Mouse (Mus musculus): Measurements from ENCODE around the gene Tmed6.
"Not testable (repeated sequence)": the region's sequence is repeated elsewhere in the genome, so short reads cannot be mapped to it uniquely, and the experiment has no call there.

The Tmed6 gene

DNA sequence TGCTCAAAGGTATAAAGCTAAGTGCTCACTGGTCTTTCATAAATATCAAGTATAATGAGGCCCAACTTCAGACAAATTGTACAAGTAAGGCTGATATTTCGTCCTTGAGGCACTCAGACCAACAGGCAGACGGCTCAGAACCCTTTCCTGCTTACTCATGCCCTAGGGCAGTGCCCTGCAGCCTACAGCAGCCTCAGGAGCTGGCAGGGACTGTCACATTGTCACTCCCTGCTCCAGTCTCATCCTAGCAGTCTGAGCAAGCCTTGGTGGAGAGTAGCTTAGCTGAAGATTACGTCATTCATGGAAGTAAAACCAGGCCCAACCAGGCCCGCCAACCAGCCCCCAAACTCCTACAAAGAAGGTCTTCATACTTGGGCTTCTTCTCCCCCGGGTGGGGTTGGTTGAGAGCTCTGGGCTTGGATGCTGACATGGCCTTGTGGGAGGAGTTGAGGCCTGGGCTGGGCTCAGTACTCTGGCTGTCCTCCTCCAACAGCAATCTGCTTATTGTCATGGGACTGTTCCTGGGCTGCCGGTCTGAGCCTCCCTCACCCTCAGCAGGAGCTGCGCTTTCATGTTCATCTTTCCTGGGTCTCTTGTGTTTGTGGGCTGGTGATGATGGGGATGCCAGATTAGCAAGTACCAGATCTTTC, 10.9 kb upstream of the Tmed6 start:
- no peak for DNase-seq (ENCODE audit: extremely low read depth, insufficient read length, low spot score)

DNA sequence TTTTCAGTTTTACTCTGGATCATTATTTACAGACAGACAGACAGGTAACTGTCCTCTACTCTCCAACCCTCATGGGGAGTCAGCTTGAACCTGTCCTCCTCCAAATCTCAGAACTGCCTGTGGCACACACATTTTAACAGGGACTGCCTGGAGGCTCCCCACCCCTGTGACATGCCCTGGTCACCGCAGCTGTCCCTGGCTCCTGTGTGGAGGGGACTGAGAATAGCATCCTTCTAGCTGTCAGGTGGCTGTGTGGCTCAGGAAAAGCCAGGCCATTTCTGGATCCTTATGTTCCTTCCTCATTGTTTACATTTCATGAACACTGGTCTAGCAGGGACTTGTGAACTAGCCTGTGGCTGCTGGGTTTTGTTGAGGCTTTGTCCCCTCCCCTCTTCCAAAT, 8.7 kb upstream of the Tmed6 start:
- DNase-seq (ENCODE audit: extremely low read depth, insufficient read length, low spot score) = no peak

DNA sequence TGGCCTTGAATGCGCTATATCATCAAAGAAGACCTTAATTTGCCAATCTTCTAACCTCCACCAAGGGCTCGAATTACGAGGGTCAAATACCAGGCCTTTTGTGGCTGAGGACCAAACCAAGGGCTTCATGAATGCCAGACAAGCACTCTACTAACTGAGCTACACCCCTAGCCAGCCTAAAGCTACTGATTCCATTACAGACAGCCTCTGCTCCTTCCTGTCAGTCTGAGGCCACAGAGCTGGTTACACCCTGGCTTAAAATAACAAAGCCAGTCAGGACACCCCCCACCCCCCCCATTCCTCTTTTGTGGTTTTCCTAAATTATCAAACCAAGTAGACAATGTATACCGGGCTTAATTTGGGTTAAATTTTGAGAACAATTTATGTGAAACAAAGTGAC, 8.3 kb upstream of the Tmed6 start:
- DNase-seq (ENCODE audit: extremely low read depth, insufficient read length, low spot score) = no peak

DNA sequence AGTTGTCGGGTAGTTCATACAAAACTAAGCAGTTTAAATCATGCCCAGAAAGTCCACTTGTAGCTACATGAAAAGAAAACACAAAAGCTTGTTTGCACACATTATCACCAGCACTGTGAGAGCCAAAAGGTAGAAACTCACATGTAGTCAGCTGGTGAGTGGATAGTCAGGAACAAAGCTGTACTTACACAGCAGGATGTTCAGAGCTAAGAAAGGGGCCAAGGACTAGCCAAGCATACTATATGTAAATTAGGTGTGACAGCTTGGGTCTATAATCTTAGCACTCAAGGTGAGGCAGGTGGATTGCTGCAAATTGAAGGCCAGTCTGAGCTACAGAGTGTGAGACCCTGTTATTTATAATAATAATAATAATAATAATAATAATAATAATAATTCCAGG, 2.8 kb downstream of the Tmed6 start:
- no peak for DNase-seq (ENCODE audit: extremely low read depth, insufficient read length, low spot score)

DNA sequence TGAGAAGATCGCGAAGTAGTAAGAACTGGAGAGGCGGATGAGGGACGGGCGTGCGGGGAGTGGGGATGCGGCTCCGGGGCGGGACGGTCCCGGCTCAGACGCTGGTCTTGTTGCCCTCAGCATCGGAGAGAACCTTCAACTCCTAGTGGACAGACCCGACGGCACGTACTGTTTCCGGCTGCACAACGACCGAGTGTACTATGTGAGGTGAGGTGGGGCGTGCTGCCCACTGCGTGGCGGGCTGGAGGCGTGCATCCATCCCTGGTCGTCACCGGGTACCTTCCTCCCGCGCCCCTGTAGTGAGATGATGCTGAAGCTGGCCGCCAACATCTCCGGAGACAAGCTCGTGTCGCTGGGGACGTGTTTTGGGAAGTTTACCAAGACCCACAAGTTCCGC, 8.5 kb downstream of the Tmed6 start:
- DNase-seq (ENCODE audit: extremely low read depth, insufficient read length, low spot score) = no peak

DNA sequence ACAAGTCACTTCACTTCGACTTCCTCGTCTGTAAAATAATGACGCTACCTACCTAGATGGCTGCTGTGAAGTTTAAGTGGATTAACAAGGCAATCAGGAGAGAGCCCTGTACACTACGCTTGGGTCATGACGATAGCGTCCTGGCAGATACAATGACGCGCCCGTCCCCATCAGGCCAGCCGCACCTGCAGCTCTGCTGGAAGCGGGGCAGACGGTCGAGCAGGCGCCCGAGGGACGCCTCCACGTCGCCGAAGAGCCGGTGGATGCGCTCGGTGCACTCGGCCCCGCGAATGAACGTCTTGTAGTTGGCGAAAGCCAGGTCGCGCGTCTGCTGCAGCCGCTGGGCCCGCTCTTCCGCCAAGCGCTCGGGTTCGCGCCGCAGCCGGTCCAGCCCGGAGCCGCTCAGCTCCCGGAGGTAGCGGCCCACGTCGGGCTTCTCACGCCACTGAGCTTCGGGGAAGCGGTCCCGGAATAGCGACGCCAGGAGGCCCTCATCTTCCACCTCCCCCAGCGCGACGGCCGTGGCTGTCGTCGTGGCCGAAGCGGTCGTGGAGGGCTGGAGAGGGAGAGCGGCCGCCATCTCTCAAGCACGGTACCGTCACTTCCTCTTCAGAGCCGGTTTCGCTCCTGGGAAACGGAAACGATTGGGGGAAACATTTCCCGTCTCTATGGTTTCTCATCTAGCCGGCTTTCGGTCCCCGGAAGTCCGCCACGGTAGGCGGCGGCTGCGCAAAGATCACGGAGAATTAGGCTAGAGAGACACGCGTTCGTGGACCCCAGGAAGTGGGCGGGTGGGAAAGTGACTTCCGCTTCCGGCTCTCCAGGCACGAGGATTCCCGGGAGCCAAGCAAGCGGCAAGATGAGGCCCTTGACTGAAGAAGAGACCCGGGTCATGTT, 9.1 kb downstream of the Tmed6 start, which contains the start of the genes Cog8 and Nip7:
Gene Cog8 (minus strand): TSS at position 614 of the 897 bp plus-strand sequence.
Gene Nip7 (plus strand): TSS at position 802 of the 897 bp plus-strand sequence.
- DNase-seq (ENCODE audit: extremely low read depth, insufficient read length, low spot score) = peak; percentile 96

DNA sequence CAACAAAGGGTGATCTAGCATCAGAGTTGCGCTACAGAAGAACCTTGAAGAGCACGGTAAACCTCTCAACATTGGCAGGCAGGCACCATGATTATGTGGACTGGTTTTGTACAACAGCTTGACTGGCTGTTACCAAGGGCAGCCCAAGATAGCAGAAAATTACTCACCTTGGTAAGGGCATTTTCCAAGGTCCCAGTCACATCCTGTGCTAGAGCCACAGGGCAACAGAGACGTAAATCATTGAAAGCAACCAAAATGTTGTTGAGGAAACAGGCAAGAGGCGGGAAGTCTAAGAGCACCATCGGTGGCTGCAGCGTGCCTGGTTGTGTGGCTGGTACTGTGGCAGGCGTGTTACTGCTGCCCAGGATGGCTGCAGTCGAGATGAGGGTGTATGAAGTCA, 13.4 kb downstream of the Tmed6 start:
- no peak for DNase-seq (ENCODE audit: extremely low read depth, insufficient read length, low spot score)

DNA sequence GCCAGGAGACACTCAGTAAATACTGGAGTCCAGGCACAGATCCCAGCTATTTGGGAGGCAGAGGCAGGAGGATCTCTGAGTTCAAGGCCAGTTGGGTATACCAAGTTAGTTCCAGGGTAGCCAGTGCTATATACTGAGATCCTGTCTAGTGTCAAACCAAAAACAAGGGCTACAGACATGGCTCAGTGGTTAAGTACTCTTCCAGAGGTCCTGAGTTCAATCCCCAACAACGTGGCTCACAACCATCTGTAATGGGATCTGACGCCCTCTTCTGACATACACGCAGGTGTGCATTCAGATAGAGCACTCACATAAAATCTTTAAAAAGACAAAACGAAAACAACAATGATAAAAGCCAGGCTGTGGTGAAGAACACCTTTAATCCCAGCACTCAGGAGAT, 16.0 kb downstream of the Tmed6 start:
- DNase-seq (ENCODE audit: extremely low read depth, insufficient read length, low spot score) = no peak

DNA sequence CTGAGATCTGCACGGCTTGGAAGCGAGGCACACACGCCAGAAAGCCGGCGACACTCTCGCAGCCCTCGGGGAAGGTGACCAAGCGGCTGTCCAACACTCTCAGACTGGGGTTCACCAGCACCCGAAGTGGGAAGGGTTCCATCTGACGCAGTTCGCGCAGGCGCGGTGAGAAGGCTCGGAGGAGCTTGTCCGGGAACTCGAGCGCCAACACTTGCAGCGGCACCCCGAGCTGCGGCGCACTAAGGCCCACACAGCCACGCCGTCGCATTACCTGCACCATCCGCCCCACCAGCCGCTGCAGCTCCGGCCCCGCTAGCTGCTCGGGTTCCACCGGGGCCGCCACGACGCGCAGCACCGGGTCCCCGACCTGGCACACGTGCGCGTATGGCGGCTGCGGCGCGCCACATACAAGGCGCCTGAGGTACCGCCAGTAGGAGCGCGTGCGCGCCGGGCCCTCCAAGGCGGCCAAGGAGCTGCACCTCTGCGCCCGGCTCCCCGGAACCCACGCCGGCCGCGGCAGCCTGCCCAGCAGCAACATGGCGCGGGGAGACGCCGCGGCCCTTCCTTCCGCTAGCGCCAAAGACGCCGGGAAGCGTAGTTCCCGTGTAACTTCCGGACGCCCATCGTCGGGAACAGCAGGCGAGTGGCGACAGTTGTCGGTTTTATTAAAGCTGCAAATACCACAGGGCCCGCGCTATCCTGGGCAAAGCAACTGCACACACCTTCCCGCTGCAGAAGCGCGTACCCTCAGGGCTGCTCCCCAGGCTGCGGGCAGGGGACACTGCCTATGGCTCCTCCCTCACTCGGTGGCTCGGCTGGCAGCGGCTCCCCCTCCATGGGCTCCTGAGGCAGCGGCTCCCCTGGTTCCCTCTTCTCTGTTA, 17.1 kb downstream of the Tmed6 start, which contains the start of gene Pdf:
Gene Pdf (minus strand): TSS at position 554 of the 881 bp plus-strand sequence.
- peak; percentile 31 for DNase-seq (ENCODE audit: extremely low read depth, insufficient read length, low spot score)

DNA sequence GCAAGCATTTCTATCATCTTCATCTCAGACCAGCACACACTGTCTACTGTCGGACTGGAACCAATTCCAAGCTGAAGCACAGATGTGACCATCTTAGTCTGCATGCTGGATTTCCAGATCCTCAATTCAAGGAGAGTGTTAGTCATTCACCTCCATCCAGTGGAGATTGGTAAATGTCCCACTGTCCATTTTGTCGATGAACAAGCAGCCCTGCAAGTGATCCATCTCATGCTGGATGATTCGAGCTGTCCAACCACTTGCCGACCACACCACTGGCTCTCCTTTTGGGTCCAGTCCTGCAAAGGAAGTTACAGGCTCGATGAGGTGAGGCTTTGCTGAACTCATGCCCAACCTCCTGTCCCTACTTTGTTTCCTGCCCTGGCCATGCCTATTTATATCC, 18.5 kb downstream of the Tmed6 start:
- no peak for DNase-seq (ENCODE audit: extremely low read depth, insufficient read length, low spot score)

DNA sequence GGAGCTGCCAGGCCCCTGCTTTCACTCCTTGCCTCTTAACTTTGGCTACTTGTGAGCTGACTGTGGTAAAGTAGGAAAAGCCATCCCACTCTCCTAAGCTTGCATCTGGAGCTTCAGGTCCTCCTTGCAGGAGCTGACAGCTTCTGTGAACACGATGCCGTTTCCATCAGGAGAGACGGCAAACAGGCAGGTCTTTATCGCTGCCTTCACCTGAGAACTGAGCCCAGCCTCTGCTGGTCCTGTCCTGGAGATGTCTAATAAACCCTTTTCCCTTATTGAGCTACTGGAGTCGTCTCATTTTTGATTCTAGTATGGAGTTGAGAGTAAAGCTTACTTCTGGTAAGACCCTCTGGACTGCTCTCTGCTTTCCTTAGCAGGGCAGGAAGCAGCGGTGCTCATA, 20.0 kb downstream of the Tmed6 start:
- no peak for DNase-seq (ENCODE audit: extremely low read depth, insufficient read length, low spot score)

DNA sequence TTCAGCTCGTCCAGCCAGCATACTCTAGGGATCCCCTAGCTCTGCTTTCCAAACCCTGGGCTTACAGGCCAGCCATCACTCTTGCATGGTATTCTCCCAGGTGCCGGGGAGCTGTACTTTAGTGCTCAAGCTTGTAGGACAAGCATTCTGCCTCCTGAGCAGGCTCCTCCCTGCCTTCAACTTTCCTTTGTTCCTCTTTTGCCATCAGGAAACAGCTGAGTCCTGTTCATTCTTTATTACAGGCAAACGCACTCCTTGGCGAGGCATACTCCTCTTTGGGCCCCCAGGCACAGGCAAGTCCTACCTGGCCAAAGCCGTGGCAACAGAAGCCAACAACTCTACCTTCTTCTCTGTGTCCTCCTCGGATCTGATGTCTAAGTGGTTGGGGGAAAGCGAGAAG, 24.8 kb downstream of the Tmed6 start:
- no peak for DNase-seq (ENCODE audit: extremely low read depth, insufficient read length, low spot score)

DNA sequence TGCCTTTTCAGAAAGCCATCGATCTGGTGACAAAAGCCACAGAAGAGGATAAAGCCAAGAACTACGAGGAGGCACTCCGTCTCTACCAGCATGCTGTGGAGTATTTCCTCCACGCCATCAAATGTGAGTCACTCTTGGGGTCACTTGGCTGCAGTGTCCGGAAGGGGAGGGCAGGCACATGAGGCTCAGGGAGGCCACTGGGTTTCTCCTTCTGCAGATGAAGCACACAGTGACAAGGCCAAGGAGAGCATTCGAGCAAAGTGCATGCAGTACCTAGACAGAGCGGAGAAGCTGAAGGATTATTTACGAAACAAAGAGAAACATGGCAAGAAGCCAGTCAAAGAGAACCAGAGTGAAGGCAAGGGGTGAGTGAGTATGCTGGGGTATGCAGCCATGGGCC, 28.8 kb downstream of the Tmed6 start:
- DNase-seq (ENCODE audit: extremely low read depth, insufficient read length, low spot score) = no peak

DNA sequence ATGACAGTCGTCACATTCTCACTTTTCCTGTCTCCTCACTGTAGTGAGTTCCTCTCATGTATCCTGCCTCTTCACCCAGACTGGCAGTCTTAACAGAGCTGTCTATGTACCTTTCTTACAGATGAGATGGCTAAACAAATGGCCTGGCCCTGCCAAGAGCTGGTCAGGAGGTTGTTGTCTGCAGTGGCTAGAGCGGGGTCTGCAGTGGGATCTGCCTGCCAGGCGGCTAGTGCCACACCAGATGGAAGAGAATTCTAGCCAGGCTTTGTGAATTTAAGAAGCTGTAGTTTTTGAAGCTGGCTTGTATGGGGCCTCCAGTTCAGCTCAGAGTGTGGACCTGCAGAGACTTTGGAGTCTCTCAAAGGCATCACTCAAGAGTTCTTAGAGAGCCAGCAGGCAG, 29.8 kb downstream of the Tmed6 start:
- DNase-seq (ENCODE audit: extremely low read depth, insufficient read length, low spot score) = no peak

DNA sequence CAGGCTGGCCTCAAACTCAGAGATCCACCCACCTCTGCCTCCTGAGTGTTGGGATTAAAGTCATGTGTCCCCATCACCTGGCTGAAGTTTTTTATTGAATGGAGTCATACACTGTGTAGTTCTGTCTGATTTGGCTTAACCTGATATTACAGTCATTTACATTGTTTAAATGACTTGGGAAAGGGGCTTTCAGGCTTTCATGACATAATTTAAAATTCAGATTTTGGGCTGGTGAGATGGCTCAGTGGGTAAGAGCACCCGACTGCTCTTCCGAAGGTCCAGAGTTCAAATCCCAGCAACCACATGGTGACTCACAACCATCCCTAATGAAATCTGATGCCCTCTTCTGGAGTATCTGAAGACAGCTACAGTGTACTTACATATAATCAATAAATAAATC, 31.8 kb downstream of the Tmed6 start:
- not testable (repeated sequence) for DNase-seq (ENCODE audit: extremely low read depth, insufficient read length, low spot score)

DNA sequence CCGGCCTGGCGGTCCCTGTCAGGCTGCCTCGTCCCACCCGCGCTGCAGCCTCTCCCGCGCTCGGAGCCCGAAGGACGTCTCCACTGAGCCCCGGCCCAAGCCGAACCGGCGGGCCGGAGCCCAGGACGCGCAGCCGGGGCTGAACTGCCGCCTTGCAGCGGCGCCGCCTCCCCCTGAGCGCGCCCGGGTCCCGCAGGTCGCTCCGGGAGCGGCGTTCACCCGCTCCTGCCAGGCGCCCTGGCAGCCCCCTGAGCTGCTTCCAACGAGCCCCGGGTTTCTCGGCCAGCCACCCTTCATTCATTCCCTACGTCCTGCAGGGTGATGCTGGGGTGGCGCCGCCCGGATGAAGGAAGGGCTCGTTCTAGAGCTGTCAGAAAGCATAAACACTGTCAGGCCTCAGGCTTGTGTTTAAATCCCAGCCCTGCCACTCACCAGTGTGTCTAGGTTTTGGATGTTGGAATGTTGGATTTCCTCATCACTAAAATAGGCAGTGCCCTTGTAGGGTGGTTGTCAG, 33.8 kb downstream of the Tmed6 start:
- DNase-seq (ENCODE audit: extremely low read depth, insufficient read length, low spot score) = no peak

DNA sequence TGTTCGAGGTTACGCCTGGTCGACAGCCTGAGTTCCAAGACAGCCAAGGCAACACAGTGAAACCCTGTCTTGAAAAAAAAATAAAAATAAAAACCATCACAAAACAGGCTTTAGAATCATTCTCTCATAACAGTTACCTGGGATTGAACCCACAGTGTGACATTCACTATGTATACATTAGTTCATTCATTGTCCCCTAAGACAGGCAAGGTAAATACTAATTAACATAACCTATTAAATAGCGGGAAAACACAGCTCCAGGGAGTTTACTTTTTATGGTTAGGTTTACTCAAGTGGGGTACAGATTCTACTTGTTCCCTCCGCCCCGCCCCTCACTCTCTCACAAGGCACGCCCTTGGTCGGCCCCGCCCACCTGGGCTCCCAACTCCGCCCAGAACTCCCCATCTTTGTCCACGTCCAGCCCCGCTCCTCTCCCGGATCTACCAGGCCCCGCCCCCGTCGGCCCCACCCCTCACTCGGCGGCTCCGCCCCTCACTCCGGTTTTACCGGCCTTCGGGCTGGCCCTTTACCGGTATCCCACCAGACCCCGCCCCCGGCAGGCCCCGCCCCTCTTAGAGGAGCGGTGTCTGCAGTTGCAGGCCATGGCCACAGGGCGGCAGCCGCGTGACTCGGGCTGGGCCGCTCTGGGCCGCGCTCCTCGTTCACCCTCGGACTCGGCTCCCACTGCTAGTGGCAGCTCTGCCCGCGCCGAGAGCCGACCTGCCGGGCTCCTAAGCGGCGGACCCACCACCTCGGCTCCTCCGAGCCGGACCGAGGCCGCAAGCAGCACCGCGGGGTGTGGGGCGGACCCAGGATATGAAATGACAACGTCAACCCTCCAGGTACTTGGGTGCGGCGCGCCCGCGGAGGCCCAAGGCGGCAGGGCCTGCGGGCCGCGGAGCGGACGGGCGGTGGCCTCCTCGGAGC, 34.5 kb downstream of the Tmed6 start, which contains the start of gene Vps4a:
Gene Vps4a (plus strand): TSS at position 573 of the 927 bp plus-strand sequence.
- DNase-seq (ENCODE audit: extremely low read depth, insufficient read length, low spot score) = peak; percentile 96

DNA sequence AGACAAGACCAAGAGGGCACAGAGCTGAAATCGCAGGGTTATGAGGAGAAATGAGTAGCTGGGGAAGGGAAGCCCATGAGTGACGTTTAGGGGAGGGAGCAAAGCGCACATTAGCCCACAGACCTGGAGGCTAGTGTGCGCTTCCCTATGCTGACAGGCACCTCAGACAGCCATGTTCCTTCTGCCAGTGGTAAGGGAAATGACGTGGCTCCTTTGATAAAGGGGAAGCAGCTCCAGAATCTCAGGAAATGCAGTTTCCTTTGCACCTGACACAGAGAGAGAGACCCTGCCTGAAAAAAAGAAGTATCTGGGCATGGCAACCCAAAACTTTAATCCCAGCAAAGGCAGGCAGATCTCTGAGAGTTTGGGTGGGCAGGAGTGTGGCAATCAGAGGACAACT, 35.4 kb downstream of the Tmed6 start:
- no peak for DNase-seq (ENCODE audit: extremely low read depth, insufficient read length, low spot score)

DNA sequence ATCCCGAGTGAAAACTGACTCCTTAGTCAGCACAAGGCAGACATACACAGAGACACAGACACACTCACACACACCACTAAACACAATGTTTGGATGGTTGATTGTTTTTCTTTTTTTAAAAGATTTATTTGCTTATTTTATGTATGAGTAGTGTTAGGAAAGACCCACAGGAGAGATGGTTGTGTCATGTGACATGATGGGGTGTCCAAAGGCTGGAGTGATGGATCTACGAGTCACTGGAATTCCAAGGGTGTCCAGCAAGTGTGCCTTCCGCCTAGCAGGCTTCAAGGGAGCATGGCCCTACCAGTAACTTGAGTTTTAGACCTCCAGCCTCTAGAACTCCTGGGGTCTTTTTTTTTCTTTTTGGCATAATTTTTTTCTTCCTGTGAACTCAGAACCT, 36.1 kb downstream of the Tmed6 start:
- no peak for DNase-seq (ENCODE audit: extremely low read depth, insufficient read length, low spot score)

DNA sequence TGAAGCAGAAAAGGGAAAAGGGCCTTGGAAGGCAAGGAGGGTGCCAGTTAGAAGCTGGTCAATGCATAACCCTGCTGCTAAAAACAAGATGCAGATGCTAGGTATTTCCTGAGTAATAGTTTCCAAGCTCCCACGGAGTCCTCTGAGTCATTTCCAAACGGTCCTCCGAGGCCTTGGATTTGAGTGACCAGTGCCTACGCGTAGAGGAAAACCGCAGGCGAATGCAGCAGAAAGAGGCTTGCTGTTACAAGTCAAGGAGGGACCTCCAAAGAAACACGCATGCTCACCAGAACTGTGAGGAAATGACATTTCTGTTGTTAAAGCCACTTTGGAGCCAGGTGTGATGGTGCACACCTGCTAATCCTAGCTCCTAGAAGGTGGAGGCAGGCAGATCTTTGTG, 42.0 kb downstream of the Tmed6 start:
- DNase-seq (ENCODE audit: extremely low read depth, insufficient read length, low spot score) = peak; percentile 21

Measured in 3134 (cell line).